Mouse (Mus musculus) adrenal gland, postnatal 10 days (tissue): Measurements from ENCODE around the gene Sh3bgrl2. TPM values are rescaled to one million over a fixed set of nuclear protein-coding genes. Genes with fewer than 3 reads are reported as not detected.
A peak's percentile ranks its signal among the peaks of the same experiment; 100 is the strongest.

ENCODE experiments used
- DNase-seq: peaks from one replicate; pipeline ENCODE4 v3.0.0; 2021; ENCODE audit warnings: mixed read lengths
- total RNA-seq, 2 experiments: library from RNA; stranded (reverse); gene quantifications; 2 replicates each; pipeline ENCODE4 v1.2.3; 2021

Gene Sh3bgrl2
- total RNA-seq, 2 experiments from 2014 or later: 18.4 to 22.7 TPM

DNA sequence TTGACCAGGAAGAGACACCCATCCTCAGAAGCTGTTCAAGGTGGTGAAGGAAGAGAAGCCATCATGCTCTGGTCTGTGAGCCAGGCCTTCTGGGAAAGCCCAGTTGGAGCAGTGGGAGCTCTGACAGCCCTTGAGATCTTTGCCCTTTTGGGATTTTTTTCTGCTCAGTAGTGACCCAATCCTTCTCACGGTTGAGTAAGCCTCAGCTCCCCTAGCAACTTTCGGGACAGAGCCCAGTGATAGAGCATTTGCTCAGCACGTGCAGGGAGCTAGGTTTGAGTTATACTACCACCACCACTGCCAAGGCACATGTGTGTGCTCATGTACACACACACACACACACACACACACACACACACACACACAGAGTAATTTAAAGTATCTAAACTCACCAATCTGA, 131.5 kb downstream of the Sh3bgrl2 start:
- DNase-seq: no peak

- DNase-seq: no peak
Observed at GRCm38 (mm10) chr9:83681661-83682655, 133.8 kb downstream of the Sh3bgrl2 start.

DNA sequence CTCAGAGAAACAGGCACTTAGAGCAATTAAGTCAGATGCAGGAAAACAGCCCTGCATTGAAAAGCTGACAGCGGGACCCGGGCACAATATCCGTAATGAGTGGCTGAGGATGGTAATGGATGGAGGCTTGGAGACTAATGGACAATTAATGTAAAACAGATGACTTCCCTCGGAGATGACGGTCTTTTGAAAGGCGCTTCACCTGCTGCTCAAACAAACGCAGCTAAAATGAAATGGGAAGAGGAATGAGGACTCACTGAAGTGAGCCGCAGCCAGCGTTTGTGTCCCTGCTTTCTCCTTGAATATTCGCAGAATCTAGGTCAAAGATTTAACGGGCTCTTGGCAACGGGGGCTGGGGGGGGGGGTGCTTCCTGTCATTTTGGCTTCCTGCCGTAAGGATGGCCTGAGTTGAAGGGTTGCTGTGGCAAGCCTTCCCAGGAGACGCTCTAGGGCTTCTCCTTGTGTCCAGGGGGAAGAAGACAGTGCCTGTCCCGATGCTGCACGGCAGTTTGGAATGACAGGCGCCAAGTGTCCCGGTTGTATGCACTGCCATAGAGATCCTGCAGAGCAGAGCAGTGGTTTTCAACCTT, 138.5 kb downstream of the Sh3bgrl2 start:
- peak; percentile 32 for DNase-seq

GRCm38 (mm10) chr9:83687904-83688303, 139.8 kb downstream of the Sh3bgrl2 start:
- peak; percentile 12 for DNase-seq

Other genes with a start within 250 kb of the Sh3bgrl2 start
- gene Lca5, start 107.2 kb upstream of the Sh3bgrl2 start, total RNA-seq: 10 to 100 TPM in 1 of 2 experiments, 1 to 10 TPM in 1; 6.7 to 10.4 TPM